Mouse (Mus musculus): Measurements from ENCODE around the gene Zfp202.

Zfp202 gene

GRCm38 (mm10) chr9:40240311-40240710 is 48.2 kb downstream of the Zfp202 start:
- no peak for DNase-seq (ENCODE audit: low read depth, low spot score)

DNA sequence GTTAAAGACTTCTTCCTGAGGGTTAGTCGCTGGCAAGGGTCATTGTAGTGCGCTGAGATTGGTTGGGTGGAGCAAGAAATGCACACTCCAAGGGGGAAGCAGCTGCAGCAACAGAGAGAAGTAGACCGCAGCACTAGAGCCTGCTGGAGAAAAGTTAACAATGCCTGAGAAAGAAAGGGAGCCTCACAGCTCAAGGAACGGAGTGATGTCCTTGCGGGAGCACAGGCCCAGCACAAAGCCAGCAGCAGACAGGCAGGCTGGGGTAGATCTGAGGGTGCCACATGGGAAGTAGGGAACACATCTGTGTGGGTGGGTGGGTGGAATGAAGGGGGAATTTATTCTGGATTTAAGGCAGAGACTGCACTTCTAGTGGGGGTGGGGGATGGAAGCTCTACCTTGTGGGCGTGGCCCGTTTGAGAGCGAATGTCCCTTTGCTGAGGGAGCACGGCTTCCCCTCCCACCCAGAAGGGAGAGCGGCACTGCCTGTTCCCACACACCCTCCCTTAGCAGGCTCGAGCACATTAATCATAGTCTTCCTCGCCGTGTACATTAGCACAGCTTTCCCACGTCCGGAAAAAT is 49.2 kb downstream of the Zfp202 start:
- DNase-seq (ENCODE audit: low read depth, low spot score): no peak

- no peak for DNase-seq (ENCODE audit: low read depth, low spot score)
Measured at GRCm38 (mm10) chr9:40241951-40242888, 50.1 kb downstream of the Zfp202 start.

- DNase-seq (ENCODE audit: low read depth, low spot score): no peak
Measured at GRCm38 (mm10) chr9:40245466-40245865, 53.4 kb downstream of the Zfp202 start.

DNA sequence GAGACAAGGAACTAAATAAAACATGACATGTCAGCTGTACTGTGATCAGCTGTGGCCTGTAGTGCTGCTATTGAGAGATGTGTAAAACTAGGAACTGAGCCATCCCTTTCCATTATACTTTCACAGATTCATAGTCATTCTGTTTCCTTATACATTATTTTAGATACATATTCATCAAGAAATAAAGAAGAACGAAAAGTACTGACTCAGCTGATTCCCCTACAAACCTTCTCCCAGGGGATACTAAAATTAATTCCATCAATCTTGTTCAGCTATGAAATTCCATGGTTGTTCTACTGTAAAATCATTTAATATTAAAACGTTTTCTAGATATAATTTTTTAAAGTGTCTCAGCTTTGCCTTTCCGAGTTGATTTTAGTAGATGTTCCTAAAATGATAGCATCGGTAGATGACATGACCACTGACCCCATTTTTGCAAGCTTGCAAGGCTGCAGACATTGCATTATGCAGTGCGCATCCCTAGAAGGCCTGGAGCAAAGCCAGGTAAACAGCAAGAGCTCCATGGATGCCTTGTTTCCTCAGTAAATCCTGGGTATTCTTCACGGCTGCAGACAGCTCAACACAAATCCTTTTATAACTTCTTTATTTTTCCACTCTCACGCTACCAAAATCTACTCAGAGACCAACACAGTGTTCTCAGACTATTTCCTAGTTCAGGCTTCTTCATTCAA is 54.0 kb downstream of the Zfp202 start:
- no peak for DNase-seq (ENCODE audit: low read depth, low spot score)

DNA sequence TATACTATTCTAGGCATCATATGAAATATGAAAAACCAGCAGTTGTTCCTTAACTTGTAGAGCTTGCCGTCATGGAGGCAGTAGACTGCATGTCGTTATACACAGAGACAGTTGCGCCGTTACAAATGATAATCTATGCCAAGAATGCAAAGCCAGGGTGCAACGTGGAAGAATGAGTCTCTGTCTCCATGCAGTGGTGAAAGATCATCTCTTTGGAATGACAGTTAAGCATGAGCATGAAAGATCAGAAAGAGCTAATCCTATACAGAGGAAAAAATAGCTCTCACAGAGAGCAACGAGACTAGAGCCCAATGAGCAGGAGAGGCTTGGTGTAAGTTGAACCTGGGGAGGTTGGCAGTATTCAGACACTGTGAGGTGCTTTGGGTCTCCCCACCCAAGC is 54.6 kb downstream of the Zfp202 start:
- no peak for DNase-seq (ENCODE audit: low read depth, low spot score)

DNA sequence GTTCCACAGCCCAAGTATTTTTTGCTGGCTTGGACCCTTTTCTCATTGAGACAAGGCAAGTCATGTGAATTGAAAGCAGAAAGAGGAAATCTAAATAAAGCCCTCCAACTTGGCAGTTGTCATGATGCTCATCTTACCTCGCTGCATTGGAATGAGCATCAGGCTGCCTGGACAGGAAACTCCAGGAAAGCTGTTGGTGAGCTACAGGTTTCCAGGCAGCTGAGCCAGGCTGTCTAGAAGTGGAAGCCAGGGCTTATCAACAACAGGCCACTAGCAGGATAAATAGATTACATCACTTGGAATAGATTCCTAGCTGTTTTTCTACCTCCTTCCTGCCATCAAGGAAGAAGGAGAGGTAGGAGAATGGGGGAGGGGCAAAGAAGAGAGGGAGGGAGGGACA is 57.0 kb downstream of the Zfp202 start:
- DNase-seq (ENCODE audit: low read depth, low spot score): no peak

GRCm38 (mm10) chr9:40252459-40252858 is 60.3 kb downstream of the Zfp202 start:
- no peak for DNase-seq (ENCODE audit: low read depth, low spot score)

Data from WW6 (cell line).